Mouse (Mus musculus): Measurements from ENCODE around the gene Ly6g5b.

DNA sequence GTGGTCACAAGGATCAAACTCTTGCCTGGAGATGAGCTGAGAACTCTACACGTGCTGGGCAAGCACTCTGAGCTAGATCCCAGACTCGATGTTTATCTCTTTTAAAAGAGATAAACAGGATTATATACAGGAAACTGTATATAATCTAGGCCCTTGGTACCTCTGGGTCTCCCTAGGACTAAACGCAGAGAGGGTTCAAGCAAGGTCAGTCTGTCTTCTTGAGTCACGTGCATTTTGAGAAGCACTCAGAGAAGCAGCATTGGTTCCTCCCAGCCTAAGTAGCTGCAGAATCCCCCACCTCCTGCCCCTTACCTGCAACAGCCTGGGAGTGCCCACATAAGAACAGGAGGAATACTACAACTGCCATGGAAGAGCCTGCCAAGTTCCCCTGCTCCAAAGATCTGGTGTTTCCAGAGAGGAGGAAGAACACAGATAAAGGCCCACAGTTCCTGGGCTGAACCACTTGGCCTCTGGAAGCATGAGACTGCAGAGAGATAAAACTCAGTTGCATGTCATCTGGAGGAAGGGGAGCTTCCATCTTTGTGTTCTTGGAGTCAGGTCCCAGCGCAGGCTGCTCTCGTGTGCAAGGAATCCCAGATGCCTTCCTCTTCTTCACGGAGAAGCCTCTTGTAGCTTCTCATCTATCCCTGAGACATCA is 29.9 kb downstream of the Ly6g5b start, which contains the start of gene Ly6g6f:
- TF ChIP-seq CTCF (IDR thresholded peaks at IDR 0.05; ENCODE audit: control insufficient read depth, insufficient read depth, insufficient read length), result no peak
- no peak for TF ChIP-seq MYOD1 (IDR thresholded peaks at IDR 0.05; ENCODE audit: control insufficient read depth, insufficient read length, low read depth)
- no peak for TF ChIP-seq MYOG (IDR thresholded peaks at IDR 0.05; ENCODE audit: control insufficient read depth, extremely low read depth, insufficient read length)

All from C2C12 (cell line).